Mouse (Mus musculus) adrenal gland, adult 10 weeks (tissue): ENCODE data around the gene Fam89a. TPM values are rescaled to one million over a fixed set of nuclear protein-coding genes. Genes with fewer than 3 reads are reported as not detected.

Experiments used
- polyA plus RNA-seq: library from polyadenylated mRNA; stranded (reverse); fragments of 350-450 nt; fragmentation: Illumina TruSeq; extraction: RNeasy Lipid Tissue Mini Kit (QIAGEN cat#74804); gene quantifications from one replicate; pipeline ENCODE4 v1.2.3, GENCODE M21; 2014; ENCODE audit warnings: low read depth, low replicate concordance

Fam89a gene
- polyA plus RNA-seq, result 0.47 TPM

GRCm38 (mm10) chr8:124751709-124752173, at the start of gene Fam89a:
Gene Fam89a (minus strand): TSS chr8:124751832.

DNA sequence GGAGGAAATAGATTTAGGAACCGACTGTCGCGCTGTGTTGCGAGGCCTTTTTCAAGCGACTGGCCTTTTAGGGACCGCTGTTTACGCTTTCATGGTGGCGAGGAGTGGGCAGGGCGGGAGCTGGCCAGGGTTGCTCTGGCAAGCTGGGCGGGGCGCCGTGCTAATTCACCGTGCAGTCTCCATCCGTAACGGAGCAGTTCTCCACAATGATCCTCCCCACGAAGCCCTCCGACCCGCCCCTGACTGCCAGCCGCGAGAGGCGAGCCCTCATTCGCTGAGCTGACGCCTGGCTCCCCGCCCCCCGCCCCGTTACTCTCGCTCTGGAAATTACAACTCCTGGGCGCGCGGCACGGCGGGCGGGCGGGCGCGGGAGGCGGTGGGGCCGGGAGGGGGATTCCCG, 41.1 kb upstream of the Fam89a start, which contains the start of gene Trim67:
Trim67 (plus strand) TSS at position 385 of the 400 bp plus-strand sequence.

GRCm38 (mm10) chr8:124721862-124722515, 29.6 kb downstream of the Fam89a start, which contains the start of the genes Ttc13 and Arv1:
Gene Ttc13 (minus strand): TSS chr8:124721983.
Gene Arv1 (plus strand): TSS chr8:124722139.

Other genes starting within 250 kb of the Fam89a start
- gene Cog2, start 231.1 kb downstream of the Fam89a start, polyA plus RNA-seq, result 13.0 TPM
- 1.6 TPM for gene Agt, start 182.1 kb downstream of the Fam89a start, polyA plus RNA-seq
- gene Capn9, start 175.7 kb downstream of the Fam89a start, polyA plus RNA-seq, result not detected
- 19.2 TPM for gene 2310022B05Rik, start 88.5 kb downstream of the Fam89a start, polyA plus RNA-seq
- gene Ttc13, start 29.8 kb downstream of the Fam89a start, polyA plus RNA-seq, result 32.3 TPM
- 2.7 TPM for gene Arv1, start 29.7 kb downstream of the Fam89a start, polyA plus RNA-seq
- 0.17 TPM for gene Trim67, start 41.3 kb upstream of the Fam89a start, polyA plus RNA-seq
- 87.4 TPM for gene Gnpat, start 111.2 kb upstream of the Fam89a start, polyA plus RNA-seq
- 45.0 TPM for gene 2810004N23Rik, start 111.3 kb upstream of the Fam89a start, polyA plus RNA-seq
- gene Exoc8, start 145.9 kb upstream of the Fam89a start, polyA plus RNA-seq, result 15.7 TPM
- 19.3 TPM for gene Sprtn, start 146.1 kb upstream of the Fam89a start, polyA plus RNA-seq
- 47.9 TPM for gene Egln1, start 197.5 kb upstream of the Fam89a start, polyA plus RNA-seq